Mouse (Mus musculus): ENCODE measurements around the gene Ryk.

Ryk gene

GRCm38 (mm10) chr9:102858283-102858682 is 23.6 kb downstream of the Ryk start:
- no peak for DNase-seq (ENCODE audit: low read depth, low spot score)

- no peak for DNase-seq (ENCODE audit: low read depth, low spot score)
Measured at GRCm38 (mm10) chr9:102859399-102859798, 24.7 kb downstream of the Ryk start.

GRCm38 (mm10) chr9:102859963-102860362 is 25.2 kb downstream of the Ryk start:
- DNase-seq (ENCODE audit: low read depth, low spot score): no peak

GRCm38 (mm10) chr9:102860802-102861469 is 26.2 kb downstream of the Ryk start:
- no peak for DNase-seq (ENCODE audit: low read depth, low spot score)

- no peak for DNase-seq (ENCODE audit: low read depth, low spot score)
Measured at GRCm38 (mm10) chr9:102861789-102862188, 27.1 kb downstream of the Ryk start.

GRCm38 (mm10) chr9:102862260-102862659 is 27.5 kb downstream of the Ryk start:
- DNase-seq (ENCODE audit: low read depth, low spot score): no peak

GRCm38 (mm10) chr9:102863876-102864545 is 29.3 kb downstream of the Ryk start:
- peak; percentile 58 for DNase-seq (ENCODE audit: low read depth, low spot score)

GRCm38 (mm10) chr9:102864931-102865330 is 30.2 kb downstream of the Ryk start:
- no peak for DNase-seq (ENCODE audit: low read depth, low spot score)

GRCm38 (mm10) chr9:102865946-102866737 is 31.4 kb downstream of the Ryk start:
- no peak for DNase-seq (ENCODE audit: low read depth, low spot score)

- peak; percentile 87 for DNase-seq (ENCODE audit: low read depth, low spot score)
Measured at GRCm38 (mm10) chr9:102866893-102867292, 32.2 kb downstream of the Ryk start.

- DNase-seq (ENCODE audit: low read depth, low spot score): no peak
Measured at GRCm38 (mm10) chr9:102867516-102867915, 32.8 kb downstream of the Ryk start.

GRCm38 (mm10) chr9:102868451-102868850 is 33.7 kb downstream of the Ryk start:
- no peak for DNase-seq (ENCODE audit: low read depth, low spot score)

GRCm38 (mm10) chr9:102876054-102876690 is 41.5 kb downstream of the Ryk start:
- no peak for DNase-seq (ENCODE audit: low read depth, low spot score)

GRCm38 (mm10) chr9:102877916-102878315 is 43.2 kb downstream of the Ryk start:
- DNase-seq (ENCODE audit: low read depth, low spot score): no peak

GRCm38 (mm10) chr9:102879545-102879944 is 44.8 kb downstream of the Ryk start:
- DNase-seq (ENCODE audit: low read depth, low spot score): peak; percentile 84

- no peak for DNase-seq (ENCODE audit: low read depth, low spot score)
Measured at GRCm38 (mm10) chr9:102884703-102885102, 50.0 kb downstream of the Ryk start.

- DNase-seq (ENCODE audit: low read depth, low spot score): no peak
Measured at GRCm38 (mm10) chr9:102890166-102890565, 55.4 kb downstream of the Ryk start.

- DNase-seq (ENCODE audit: low read depth, low spot score): no peak
Measured at GRCm38 (mm10) chr9:102892480-102893355, 58.0 kb downstream of the Ryk start.

GRCm38 (mm10) chr9:102893356-102893870 is 58.7 kb downstream of the Ryk start:
- no peak for DNase-seq (ENCODE audit: low read depth, low spot score)

GRCm38 (mm10) chr9:102899916-102900315 is 65.2 kb downstream of the Ryk start:
- DNase-seq (ENCODE audit: low read depth, low spot score): no peak

GRCm38 (mm10) chr9:102902308-102902707 is 67.6 kb downstream of the Ryk start:
- DNase-seq (ENCODE audit: low read depth, low spot score): no peak
